Mouse (Mus musculus) CH12F3 (cell line): ENCODE data around the gene Elfn2.

Source experiments
- in situ Hi-C: fragments of 300-500 bp; cut with MboI; formaldehyde crosslinking; loops from 2 replicates; pipeline ENCODE4 v1.14.3; 2020; ENCODE audit warnings: low sequenced_read_pairs

Elfn2 gene

DNA sequence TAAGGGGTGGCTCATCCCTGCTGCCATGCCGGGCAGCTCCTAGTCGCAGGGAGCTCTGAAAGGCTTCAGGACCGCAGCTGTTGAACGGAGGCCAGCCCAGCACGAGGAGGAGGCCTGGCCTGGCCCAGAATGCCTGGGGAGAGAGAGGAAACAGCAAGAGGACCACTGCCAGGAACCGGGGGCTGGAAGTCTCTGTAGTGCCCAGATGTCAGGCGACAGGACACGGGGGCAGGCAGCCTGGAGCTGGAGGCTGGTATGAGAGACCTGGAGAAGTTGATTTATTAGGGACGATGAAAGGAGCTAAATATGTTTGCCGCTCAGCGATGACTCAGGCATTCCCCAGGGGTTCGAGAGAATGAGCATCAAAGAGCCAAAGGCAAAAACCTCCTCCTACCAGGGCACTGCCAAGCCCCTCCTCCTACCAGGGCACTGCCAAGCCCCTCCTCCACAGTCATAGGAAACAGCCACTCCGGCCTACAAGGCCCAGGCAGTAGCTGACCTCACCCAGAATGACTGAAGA, 94.1 kb downstream of the Elfn2 start:
- in situ Hi-C loops = loop anchor here (5.0 to 10.0 kb wide), 2 partner anchors 123 to 230 kb away; partner anchors contain the start of gene Lgals2

DNA sequence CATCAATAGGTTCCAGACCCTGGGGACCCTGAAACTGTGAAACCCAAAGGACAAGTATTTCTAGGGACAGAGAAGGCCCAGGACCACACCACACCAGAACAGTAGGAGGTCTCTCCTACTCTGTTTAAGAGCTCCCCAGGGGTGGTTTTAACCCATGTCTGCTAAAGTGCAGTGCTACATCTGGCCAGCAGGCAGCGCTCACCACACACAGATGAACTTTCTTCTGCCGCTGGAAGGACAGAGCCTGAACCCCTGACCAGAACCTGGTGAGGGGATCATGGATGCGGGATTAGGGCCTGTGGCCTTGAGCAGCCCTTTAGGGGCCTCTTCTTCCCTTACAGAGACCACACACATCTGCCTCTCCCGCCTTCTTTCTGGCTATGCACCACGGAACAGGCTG, 95.1 kb downstream of the Elfn2 start:
- in situ Hi-C loops = loop anchor here (5.0 to 10.0 kb wide), 2 partner anchors 124 to 231 kb away; partner anchors contain the start of gene Lgals2
